Mouse (Mus musculus) heart, embryonic 11.5 days (tissue): ENCODE measurements at regions not wholly inside any gene's neighbourhood (a gene's known extent, or its start where the extent isn't known, plus 50 kb on each side); places are given as distances from the start of the nearest gene placed in this dataset.

Source experiments
- ATAC-seq: fragments of 200-750 bp; cut with Nextera tagmentation; replicated peaks from 2 replicates; pipeline ENCODE4 v1.8.0; 2017; ENCODE audit warnings: moderate library complexity; ENCODE audit not compliant: insufficient number of reproducible peaks, low FRiP score, low TSS enrichment
- H3K27ac ChIP-seq: fragments of 300-500 bp; sonication (generic); 2 replicates; pipeline ENCODE4 v1.5.1; 2014; ENCODE audit warnings: mild to moderate bottlenecking, low read depth, low read length
- H3K27me3 ChIP-seq: fragments of 300-500 bp; sonication (generic); 2 replicates; pipeline ENCODE4 v1.6.1; 2014; ENCODE audit warnings: mild to moderate bottlenecking, low read length, mixed read lengths; ENCODE audit not compliant: control insufficient read depth, insufficient read depth
- H3K36me3 ChIP-seq: fragments of 300-500 bp; sonication (generic); 2 replicates; pipeline ENCODE4 v1.6.1; 2014; ENCODE audit warnings: mild to moderate bottlenecking, low read length, moderate library complexity, mixed read lengths; ENCODE audit not compliant: control insufficient read depth, insufficient read depth
- H3K4me1 ChIP-seq: fragments of 300-500 bp; sonication (generic); 2 replicates; pipeline ENCODE4 v1.6.1; 2014; ENCODE audit warnings: low read length; ENCODE audit not compliant: control insufficient read depth, insufficient read depth
- H3K4me2 ChIP-seq: fragments of 300-500 bp; sonication (generic); 2 replicates; pipeline ENCODE4 v1.6.1; 2014; ENCODE audit warnings: mild to moderate bottlenecking, moderate library complexity
- H3K4me3 ChIP-seq: fragments of 300-500 bp; sonication (generic); 2 replicates; pipeline ENCODE4 v1.5.1; 2014; ENCODE audit warnings: low read depth, low read length
- H3K9ac ChIP-seq: fragments of 300-500 bp; sonication (generic); 2 replicates; pipeline ENCODE4 v1.6.1; 2014; ENCODE audit warnings: mild to moderate bottlenecking, low read depth, low read length, moderate library complexity
- H3K9me3 ChIP-seq: fragments of 300-500 bp; sonication (generic); replicated peaks from 2 replicates; pipeline ENCODE4 v1.6.1; 2016; ENCODE audit warnings: low read length; ENCODE audit not compliant: control insufficient read depth
- WGBS: fragments of 180-500 bp; shearing (Covaris S2); extraction: QIAGEN DNeasy Blood & Tissue Kit; methylation state at CpG from one replicate; pipeline ENCODE4 v1.1.7; 2014; ENCODE audit not compliant: insufficient replicate concordance; 5-methylcytosine and 5-hydroxymethylcytosine counted together

DNA sequence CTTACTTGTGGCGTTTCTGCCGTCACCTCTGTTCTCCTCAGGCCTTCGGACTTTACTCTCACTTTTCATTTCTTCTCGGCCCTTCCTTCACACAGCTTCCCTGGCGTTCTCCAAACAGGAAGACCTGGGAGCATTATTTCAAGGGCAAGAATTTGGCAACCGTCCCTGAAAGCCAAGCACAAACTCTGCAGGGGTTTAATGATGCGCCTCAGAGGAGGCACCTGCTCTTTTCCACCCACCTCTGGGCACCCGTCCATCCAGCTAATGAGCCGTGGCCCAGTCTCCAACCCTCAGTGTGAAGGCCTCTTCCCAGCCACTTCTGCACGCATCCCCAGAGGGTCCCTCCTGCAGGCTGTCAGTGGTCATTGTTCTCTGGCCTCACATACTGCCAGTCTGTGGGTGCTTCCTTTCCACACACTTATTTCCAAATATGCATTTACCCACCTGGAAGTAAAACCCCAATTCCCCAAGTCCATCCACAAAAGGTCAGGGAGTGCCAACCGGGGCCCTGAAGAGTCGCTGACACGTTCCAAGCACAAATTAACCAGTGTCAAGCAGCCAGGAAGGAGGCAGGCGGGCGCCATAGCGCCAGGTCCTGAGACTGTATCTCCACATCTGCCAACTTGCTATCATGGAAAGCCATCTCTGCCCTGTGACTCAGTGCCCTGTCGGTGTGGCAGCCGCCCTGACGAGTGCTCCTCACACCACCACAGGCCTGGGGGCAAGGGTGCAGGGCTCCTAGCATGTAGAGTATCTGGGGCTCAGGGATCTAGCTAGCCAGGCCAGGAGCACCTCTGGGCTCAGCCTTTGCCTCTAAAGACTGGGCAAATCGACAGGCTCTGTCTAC is 56.0 kb upstream of the Slc45a1 start:
- peaks cover 17% of the 10 kb centered on the region for H3K4me1 ChIP-seq
- H3K9ac ChIP-seq: no peak overlapping the region
- H3K36me3 ChIP-seq: no peaks in the 10 kb centered on the region
- no peak overlapping the region for H3K27ac ChIP-seq
- no peak overlapping the region for H3K4me3 ChIP-seq
- H3K27me3 ChIP-seq: no peaks in the 10 kb centered on the region
- no peak overlapping the region for H3K4me2 ChIP-seq
- WGBS: 70% methylated on average over 20 of the region's 20 CpGs
- no peak for ATAC-seq
- H3K9me3 ChIP-seq: 0 out of 2 replicates have a peak, but pooled peaks cover 3% of the 10 kb centered on the region

GRCm38 (mm10) chr4:150706793-150707724 is 55.1 kb upstream of the Slc45a1 start:
- H3K27me3 ChIP-seq: no peaks in the 10 kb centered on the region
- H3K4me1 ChIP-seq: peaks cover 17% of the 10 kb centered on the region
- no peak; the same call in 1 of the 2 replicates for ATAC-seq
- H3K36me3 ChIP-seq: no peaks in the 10 kb centered on the region
- no peak overlapping the region for H3K4me2 ChIP-seq
- H3K27ac ChIP-seq: no peak overlapping the region
- no peak overlapping the region for H3K9ac ChIP-seq
- H3K9me3 ChIP-seq: 0 out of 2 replicates have a peak, but pooled peaks cover 3% of the 10 kb centered on the region
- WGBS: 55% methylated on average over 19 of the region's 19 CpGs
- no peak overlapping the region for H3K4me3 ChIP-seq

GRCm38 (mm10) chr4:150706291-150706690 is 54.3 kb upstream of the Slc45a1 start:
- H3K27ac ChIP-seq: no peak overlapping the region
- 88% methylated on average over 7 of the region's 7 CpGs for WGBS
- ATAC-seq: no peak

DNA sequence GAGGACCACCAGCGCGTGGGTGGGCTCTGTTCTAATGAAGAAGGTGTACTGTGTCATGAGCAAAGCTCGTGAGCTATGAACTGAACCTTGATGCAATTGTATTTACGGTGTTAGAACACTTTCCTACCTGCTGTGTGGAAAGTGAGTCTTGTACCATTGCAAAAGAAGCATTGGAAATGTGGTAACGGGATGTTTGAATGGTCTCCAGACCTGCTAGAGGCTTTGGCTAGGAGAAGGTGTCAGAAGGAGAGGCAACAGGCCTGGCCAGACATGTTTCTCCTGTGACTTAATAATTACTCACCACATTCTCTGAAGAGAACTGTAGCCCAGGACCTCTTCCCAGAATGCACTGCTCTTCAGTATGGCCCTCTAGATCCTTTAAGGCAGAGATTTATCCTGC is 51.3 kb upstream of the Slc45a1 start:
- Histone ChIP-seq H3K4me1 (peaks cover 8% of the 10 kb centered on the region; the same call in 1 of the 2 replicates), H3K27ac (no peak overlapping the region), H3K36me3 (no peaks in the 10 kb centered on the region), H3K4me3 (no peak overlapping the region), H3K4me2 (no peak overlapping the region), H3K27me3 (no peaks in the 10 kb centered on the region), H3K9me3 (0 out of 2 replicates have a peak, but pooled peaks cover 3% of the 10 kb centered on the region), H3K9ac (no peak overlapping the region)
- 80% methylated on average over 5 of the region's 5 CpGs for WGBS
- no peak for ATAC-seq

More at GRCm38 (mm10) chr4:150706291-150706690, 54.3 kb upstream of the Slc45a1 start:
- Histone ChIP-seq H3K36me3 (no peaks in the 10 kb centered on the region), H3K4me2 (no peak overlapping the region), H3K9me3 (0 out of 2 replicates have a peak, but pooled peaks cover 3% of the 10 kb centered on the region), H3K9ac (no peak overlapping the region), H3K4me3 (no peak overlapping the region), H3K27me3 (no peaks in the 10 kb centered on the region), H3K4me1 (peaks cover 17% of the 10 kb centered on the region)
